Mouse (Mus musculus): ENCODE results near the gene Sh2b2. TPM values are rescaled to one million over a fixed set of nuclear protein-coding genes. Genes with fewer than 3 reads are reported as not detected.
A peak's percentile ranks its signal among the peaks of the same experiment; 100 is the strongest.

The Sh2b2 gene
- polyA plus RNA-seq, 1 experiment from 2014 or later, result 17.1 TPM

- Histone ChIP-seq H3K36me3 (ENCODE audit: control insufficient read depth, insufficient read depth, low read length) (no peaks in the 10 kb centered on the region), H3K27ac (ENCODE audit: low read depth, low read length) (no peak overlapping the region), H3K4me1 (replicated peaks; ENCODE audit: control insufficient read depth, insufficient read depth, low read length) (0 out of 2 replicates have a peak, but pooled peaks cover 8% of the 10 kb centered on the region), H3K4me3 (ENCODE audit: low read depth, low read length) (peak overlapping the region; percentile 72), H3K4me2 (ENCODE audit: low read depth, low read length, severe bottlenecking) (peak overlapping the region; percentile 88), H3K9ac (ENCODE audit: low read length) (peak overlapping the region; percentile 77; the same call in 1 of the 2 replicates), H3K27me3 (ENCODE audit: control insufficient read depth, insufficient read depth, low read length) (no peaks in the 10 kb centered on the region), H3K9me3 (ENCODE audit: control insufficient read depth, low read length) (no peaks in the 10 kb centered on the region)
- ATAC-seq (replicated peaks; ENCODE audit: low FRiP score) (no peak), DNase-seq (ENCODE audit: low spot score) (no peak)
- WGBS, result 11% methylated on average over 15 of the region's 15 CpGs
Measured at GRCm38 (mm10) chr5:136245541-136246451, 560 bp downstream of the Sh2b2 start.

- under 1% methylated on average over 44 of the region's 57 CpGs for WGBS
- H3K27me3 ChIP-seq (ENCODE audit: control insufficient read depth, insufficient read depth, low read length), result no peaks in the 10 kb centered on the region
- peak overlapping the region; percentile 88 for H3K4me2 ChIP-seq (ENCODE audit: low read depth, low read length, severe bottlenecking)
- peak overlapping the region; percentile 72 for H3K4me3 ChIP-seq (ENCODE audit: low read depth, low read length)
- H3K27ac ChIP-seq (ENCODE audit: low read depth, low read length), result peak overlapping the region; percentile 53
- H3K9me3 ChIP-seq (ENCODE audit: control insufficient read depth, low read length), result no peaks in the 10 kb centered on the region
- 0 out of 2 replicates have a peak, but pooled peaks cover 8% of the 10 kb centered on the region for H3K4me1 ChIP-seq (replicated peaks; ENCODE audit: control insufficient read depth, insufficient read depth, low read length)
- peak; percentile 70 for ATAC-seq (replicated peaks; ENCODE audit: low FRiP score)
- DNase-seq (ENCODE audit: low spot score), result peak; percentile 93
- H3K36me3 ChIP-seq (ENCODE audit: control insufficient read depth, insufficient read depth, low read length), result no peaks in the 10 kb centered on the region
- H3K9ac ChIP-seq (ENCODE audit: low read length), result peak overlapping the region; percentile 77
Measured at GRCm38 (mm10) chr5:136244762-136245540, 1.4 kb downstream of the Sh2b2 start.

- Histone ChIP-seq H3K9me3 (ENCODE audit: control insufficient read depth, low read length) (no peaks in the 10 kb centered on the region), H3K36me3 (ENCODE audit: control insufficient read depth, insufficient read depth, low read length) (no peaks in the 10 kb centered on the region), H3K4me1 (replicated peaks; ENCODE audit: control insufficient read depth, insufficient read depth, low read length) (0 out of 2 replicates have a peak, but pooled peaks cover 8% of the 10 kb centered on the region), H3K9ac (ENCODE audit: low read length) (peak overlapping the region; percentile 77), H3K27me3 (ENCODE audit: control insufficient read depth, insufficient read depth, low read length) (no peaks in the 10 kb centered on the region), H3K4me2 (ENCODE audit: low read depth, low read length, severe bottlenecking) (peak overlapping the region; percentile 88), H3K4me3 (ENCODE audit: low read depth, low read length) (peak overlapping the region; percentile 72), H3K27ac (ENCODE audit: low read depth, low read length) (peak overlapping the region; percentile 53; the same call in 1 of the 2 replicates)
- ATAC-seq (replicated peaks; ENCODE audit: low FRiP score), result peak; percentile 58
- under 1% methylated on average over 66 of the region's 67 CpGs for WGBS
- peak; percentile 76 for DNase-seq (ENCODE audit: low spot score)
Measured at GRCm38 (mm10) chr5:136243851-136244761, 2.2 kb downstream of the Sh2b2 start.

- DNase-seq (ENCODE audit: low spot score) (no peak), ATAC-seq (replicated peaks; ENCODE audit: low FRiP score) (no peak)
- H3K27me3 ChIP-seq (ENCODE audit: control insufficient read depth, insufficient read depth, low read length), result no peaks in the 10 kb centered on the region
- H3K9me3 ChIP-seq (ENCODE audit: control insufficient read depth, low read length), result no peaks in the 10 kb centered on the region
- H3K36me3 ChIP-seq (ENCODE audit: control insufficient read depth, insufficient read depth, low read length), result no peaks in the 10 kb centered on the region
- H3K9ac ChIP-seq (ENCODE audit: low read length), result no peak overlapping the region
- H3K4me3 ChIP-seq (ENCODE audit: low read depth, low read length), result no peak overlapping the region
- whole genome bisulfite sequencing, result 83% methylated on average over 6 of the region's 6 CpGs
- peaks cover 15% of the 10 kb centered on the region; the same call in 1 of the 2 replicates for H3K4me1 ChIP-seq (replicated peaks; ENCODE audit: control insufficient read depth, insufficient read depth, low read length)
- H3K27ac ChIP-seq (ENCODE audit: low read depth, low read length), result no peak overlapping the region
- H3K4me2 ChIP-seq (ENCODE audit: low read depth, low read length, severe bottlenecking), result no peak overlapping the region
Measured at GRCm38 (mm10) chr5:136241161-136241560, 5.2 kb downstream of the Sh2b2 start.

- no peak for ATAC-seq (replicated peaks; ENCODE audit: low FRiP score)
Measured at GRCm38 (mm10) chr5:136240381-136240780, 6.0 kb downstream of the Sh2b2 start.

GRCm38 (mm10) chr5:136237607-136238006, 8.7 kb downstream of the Sh2b2 start:
- Histone ChIP-seq H3K27me3 (ENCODE audit: control insufficient read depth, insufficient read depth, low read length) (no peaks in the 10 kb centered on the region), H3K4me3 (ENCODE audit: low read depth, low read length) (peak overlapping the region; percentile 22), H3K36me3 (ENCODE audit: control insufficient read depth, insufficient read depth, low read length) (no peaks in the 10 kb centered on the region), H3K9ac (ENCODE audit: low read length) (peak overlapping the region; percentile 41; the same call in 1 of the 2 replicates), H3K9me3 (ENCODE audit: control insufficient read depth, low read length) (no peaks in the 10 kb centered on the region), H3K27ac (ENCODE audit: low read depth, low read length) (no peak overlapping the region), H3K4me1 (replicated peaks; ENCODE audit: control insufficient read depth, insufficient read depth, low read length) (peaks cover 9% of the 10 kb centered on the region; the same call in 1 of the 2 replicates), H3K4me2 (ENCODE audit: low read depth, low read length, severe bottlenecking) (peak overlapping the region; percentile 59)
- ATAC-seq (replicated peaks; ENCODE audit: low FRiP score) (no peak), DNase-seq (ENCODE audit: low spot score) (no peak)
- 5% methylated on average over 19 of the region's 19 CpGs for WGBS

More at GRCm38 (mm10) chr5:136240381-136240780, 6.0 kb downstream of the Sh2b2 start:
- no peak overlapping the region for H3K9ac ChIP-seq (ENCODE audit: low read length)
- WGBS, result 59% methylated on average over 1 of the region's 1 CpGs
- H3K9me3 ChIP-seq (ENCODE audit: control insufficient read depth, low read length), result no peaks in the 10 kb centered on the region
- no peak overlapping the region for H3K27ac ChIP-seq (ENCODE audit: low read depth, low read length)
- H3K27me3 ChIP-seq (ENCODE audit: control insufficient read depth, insufficient read depth, low read length), result no peaks in the 10 kb centered on the region
- no peak overlapping the region for H3K4me2 ChIP-seq (ENCODE audit: low read depth, low read length, severe bottlenecking)
- DNase-seq (ENCODE audit: low spot score), result no peak
- peaks cover 15% of the 10 kb centered on the region; the same call in 1 of the 2 replicates for H3K4me1 ChIP-seq (replicated peaks; ENCODE audit: control insufficient read depth, insufficient read depth, low read length)
- H3K36me3 ChIP-seq (ENCODE audit: control insufficient read depth, insufficient read depth, low read length), result no peaks in the 10 kb centered on the region
- H3K4me3 ChIP-seq (ENCODE audit: low read depth, low read length), result no peak overlapping the region

- Histone ChIP-seq H3K27ac (ENCODE audit: low read depth, low read length) (no peak overlapping the region), H3K4me1 (replicated peaks; ENCODE audit: control insufficient read depth, insufficient read depth, low read length) (peaks cover 7% of the 10 kb centered on the region; the same call in 1 of the 2 replicates), H3K4me2 (ENCODE audit: low read depth, low read length, severe bottlenecking) (no peak overlapping the region), H3K9me3 (ENCODE audit: control insufficient read depth, low read length) (no peaks in the 10 kb centered on the region), H3K4me3 (ENCODE audit: low read depth, low read length) (no peak overlapping the region), H3K27me3 (ENCODE audit: control insufficient read depth, insufficient read depth, low read length) (no peaks in the 10 kb centered on the region), H3K36me3 (ENCODE audit: control insufficient read depth, insufficient read depth, low read length) (no peaks in the 10 kb centered on the region; the same call in 1 of the 2 replicates), H3K9ac (ENCODE audit: low read length) (no peak overlapping the region)
- ATAC-seq (replicated peaks; ENCODE audit: low FRiP score), result no peak
- WGBS, result 89% methylated on average over 5 of the region's 5 CpGs
- DNase-seq (ENCODE audit: low spot score), result no peak
Measured at GRCm38 (mm10) chr5:136236611-136237010, 9.7 kb downstream of the Sh2b2 start.

Measured in forebrain, embryonic 11.5 days (tissue).